In the genomic region with DNA sequence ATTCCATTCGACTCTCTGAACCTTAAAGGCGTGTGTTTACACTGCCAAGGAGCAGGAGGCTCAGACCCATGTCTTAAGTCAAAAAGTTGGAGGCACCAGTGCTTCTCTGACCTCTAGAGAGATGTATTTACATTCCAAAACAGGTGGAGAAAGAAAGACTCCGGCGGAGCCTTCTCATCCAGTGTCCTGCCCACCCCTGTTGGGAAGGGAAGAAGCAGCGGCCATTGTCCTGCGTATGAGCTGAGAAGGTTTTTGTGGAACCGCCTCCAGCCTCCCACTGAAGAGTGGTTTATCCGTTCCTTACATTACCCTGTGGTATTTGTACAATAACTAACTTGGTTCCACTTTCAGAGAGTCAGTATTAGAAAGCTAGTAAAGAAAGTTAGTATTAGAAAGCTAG, we compare ENCODE assay signal across 16 mouse cellular contexts. TPM values are rescaled to one million over a fixed set of nuclear protein-coding genes. Genes with fewer than 3 reads are reported as not detected.
"Had no signal": no experiment of that assay in that cellular context is flagged by ENCODE, and none has a peak within 500 bp of the region (broad histone marks: within the 10 kb centered on the region; RNA-seq: fewer than 3 reads in every experiment).

No protein-coding gene starts in this region.

- H3K9ac ChIP-seq: lung, embryonic 14.5 days; midbrain, embryonic 13.5 days; midbrain, embryonic 15.5 days; neural tube, embryonic 12.5 days; stomach, embryonic 15.5 days had no signal

- H3K36me3 ChIP-seq: midbrain, embryonic 13.5 days; midbrain, embryonic 15.5 days; neural tube, embryonic 12.5 days; stomach, embryonic 15.5 days had no signal

- H3K27ac ChIP-seq: macrophage; midbrain, embryonic 13.5 days; midbrain, embryonic 15.5 days; neural tube, embryonic 12.5 days; stomach, embryonic 15.5 days; stomach, postnatal 0 days had no signal

- DNase-seq: lung, adult 18-20 months; lung, embryonic 14.5 days; lung, postnatal 10 days; right cerebral cortex, postnatal 14 days; thymus, adult 2 months; thymus, postnatal 25 days; thymus, postnatal 4 days had no signal

- H3K9me3 ChIP-seq: megakaryocyte, embryonic 14.5 days; midbrain, embryonic 13.5 days; midbrain, embryonic 15.5 days; neural tube, embryonic 12.5 days; stomach, embryonic 15.5 days had no signal

- H3K27me3 ChIP-seq: neural tube, embryonic 12.5 days; stomach, embryonic 15.5 days had no signal

- H3K4me1 ChIP-seq: megakaryocyte, embryonic 14.5 days; midbrain, embryonic 15.5 days; stomach, embryonic 15.5 days had no signal

- H3K4me2 ChIP-seq: lung, embryonic 14.5 days; midbrain, embryonic 11.5 days; midbrain, embryonic 13.5 days; midbrain, embryonic 15.5 days; neural tube, embryonic 12.5 days; stomach, embryonic 15.5 days had no signal

- H3K4me3 ChIP-seq: megakaryocyte, embryonic 14.5 days; midbrain, embryonic 13.5 days; midbrain, embryonic 15.5 days; neural tube, embryonic 12.5 days; stomach, embryonic 15.5 days had no signal

- ATAC-seq: midbrain, embryonic 13.5 days; midbrain, embryonic 15.5 days had no signal

RNA-seq across cellular contexts. Expression of a gene that starts 33.2 kb away (rescaled TPM):
- total RNA-seq: monocyte, adult 5-6 weeks had no signal
- polyA plus RNA-seq: macrophage had no signal
